In the genomic region with DNA sequence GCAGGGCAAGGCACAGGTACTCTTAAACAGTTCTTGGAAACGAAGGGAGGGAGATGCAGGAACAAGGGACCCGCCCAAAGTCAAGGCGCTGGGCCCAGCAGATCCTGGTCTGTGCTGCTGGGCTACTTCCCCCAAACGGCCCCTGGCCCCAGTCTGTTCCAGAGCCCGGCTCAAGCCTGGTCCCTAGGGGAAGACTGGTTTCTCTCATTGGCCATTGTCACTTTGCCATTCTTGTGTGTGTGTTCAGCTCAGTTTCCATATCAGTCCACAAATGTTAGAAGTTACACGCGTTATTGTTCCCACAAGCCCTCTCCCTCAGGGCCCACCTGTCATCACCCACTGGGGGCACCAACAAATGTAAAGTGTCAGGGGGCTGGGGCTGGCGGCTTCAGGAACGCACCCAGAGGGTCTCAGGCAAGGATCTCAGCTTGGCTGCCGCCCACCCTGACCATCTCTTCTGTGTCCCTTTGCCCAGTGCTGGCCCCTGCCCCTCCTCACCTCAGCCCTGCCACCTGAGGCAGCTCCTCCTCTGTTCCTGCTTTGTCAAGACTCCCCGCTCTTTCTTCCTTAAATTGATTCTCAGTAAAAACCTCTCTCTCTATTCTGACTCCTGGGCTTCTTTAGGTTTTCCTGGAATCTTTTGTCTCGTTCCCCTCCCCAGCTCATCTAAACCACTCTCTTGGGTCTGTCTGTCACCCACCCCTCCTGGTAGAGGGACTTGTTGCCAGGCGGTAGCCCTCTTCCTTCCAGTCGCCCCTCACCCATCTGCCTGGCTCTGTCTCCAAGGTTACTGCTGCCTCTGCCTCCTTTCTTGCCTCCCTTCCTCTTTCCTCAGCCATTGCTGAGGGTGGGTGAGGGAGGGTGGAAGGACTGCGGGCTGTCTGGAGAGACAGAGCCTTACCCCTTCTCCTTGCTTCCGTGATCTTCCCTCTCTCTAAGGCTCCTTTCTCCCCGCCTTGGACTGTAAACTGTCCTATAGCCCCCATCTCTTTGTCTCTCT, we compare ENCODE assay signal across 8 mouse cellular contexts.
DNase-seq lines count a peak whose midpoint lies in the region; ATAC-seq and TF ChIP-seq lines count a peak whose summit lies in the region.

No protein-coding gene starts in this region.

- no peak; the same call in 1 of the 2 replicates for TF ChIP-seq POLR2A in limb, embryonic 14.5 days (IDR thresholded peaks at IDR 0.05; ENCODE audit: borderline replicate concordance, extremely low read depth, insufficient read depth, insufficient read length)

- ATAC-seq in lung, postnatal 0 days, result no peak
- ATAC-seq in forebrain, postnatal 0 days, result peak; percentile 95
- ATAC-seq in limb, embryonic 14.5 days (ENCODE audit: low FRiP score, low read depth), result peak; percentile 70; the same call in 1 of the 2 replicates

- peak overlapping the region; percentile 47 for H3K4me2 ChIP-seq in lung, postnatal 0 days (replicated peaks; ENCODE audit: low read depth, low read length)
- peak overlapping the region; percentile 71 for H3K4me2 ChIP-seq in forebrain, postnatal 0 days (ENCODE audit: low read depth)
- H3K4me2 ChIP-seq in limb, embryonic 14.5 days (replicated peaks; ENCODE audit: low read depth, low read length, severe bottlenecking), result peak overlapping the region; percentile 58

- H3K27me3 ChIP-seq in lung, postnatal 0 days (replicated peaks; ENCODE audit: insufficient read depth, low read length), result no peaks in the 10 kb centered on the region
- no peaks in the 10 kb centered on the region; the same call in 1 of the 2 replicates for H3K27me3 ChIP-seq in forebrain, postnatal 0 days (ENCODE audit: insufficient read depth, low read length)
- peaks cover 7% of the 10 kb centered on the region; the same call in 1 of the 2 replicates for H3K27me3 ChIP-seq in limb, embryonic 14.5 days (ENCODE audit: control insufficient read depth, insufficient read depth, low read length)

- H3K4me3 ChIP-seq in lung, postnatal 0 days (ENCODE audit: low read depth, low read length), result peak overlapping the region; percentile 30
- peak overlapping the region; percentile 46 for H3K4me3 ChIP-seq in forebrain, postnatal 0 days (ENCODE audit: low read depth, low read length)
- peak overlapping the region; percentile 46 for H3K4me3 ChIP-seq in limb, embryonic 14.5 days (replicated peaks; ENCODE audit: low read length)

- no peak for DNase-seq in lung, postnatal 0 days (ENCODE audit: low spot score)
- DNase-seq in lung, postnatal 14 days, result no peak
- peak; percentile 87 for DNase-seq in forebrain, postnatal 0 days
- DNase-seq in limb, embryonic 14.5 days (ENCODE audit: low spot score), result no peak
- DNase-seq in right cerebral cortex, postnatal 10 days (ENCODE audit: low spot score in 2 of 2), result peak; percentile 82 to 87
- no peak for DNase-seq in c-Kit-positive CD71-positive TER-119-positive erythroid progenitor cells, embryonic 14.5 days (ENCODE audit: low spot score)
- no peak for DNase-seq in gastrocnemius, postnatal 14 days
- DNase-seq in T-cell, adult 2 months (ENCODE audit: low spot score), result no peak

- H3K36me3 ChIP-seq in lung, postnatal 0 days (ENCODE audit: insufficient read depth, low read length), result no peaks in the 10 kb centered on the region
- H3K36me3 ChIP-seq in forebrain, postnatal 0 days (ENCODE audit: insufficient read depth), result no peaks in the 10 kb centered on the region
- no peaks in the 10 kb centered on the region for H3K36me3 ChIP-seq in limb, embryonic 14.5 days (ENCODE audit: control insufficient read depth, insufficient read depth, low read length)

- H3K27ac ChIP-seq in lung, postnatal 0 days (ENCODE audit: low read length), result no peak overlapping the region
- H3K27ac ChIP-seq in forebrain, postnatal 0 days (ENCODE audit: low read depth, low read length), result peak overlapping the region; percentile 97
- H3K27ac ChIP-seq in limb, embryonic 14.5 days (replicated peaks; ENCODE audit: low read depth, low read length), result no peak overlapping the region; the same call in 1 of the 2 replicates

- WGBS in lung, postnatal 0 days, result 38% methylated on average over 17 of the region's 17 CpGs
- WGBS in forebrain, postnatal 0 days, result 22% methylated on average over 16 of the region's 17 CpGs
- 28% methylated on average over 17 of the region's 17 CpGs for WGBS in limb, embryonic 14.5 days

- TF ChIP-seq CTCF in lung, postnatal 0 days (IDR thresholded peaks at IDR 0.05), result no peak
- TF ChIP-seq CTCF in forebrain, postnatal 0 days (IDR thresholded peaks at IDR 0.05; ENCODE audit: low read depth), result no peak

- no peaks in the 10 kb centered on the region for H3K9me3 ChIP-seq in lung, postnatal 0 days (ENCODE audit: low read length)
- no peaks in the 10 kb centered on the region for H3K9me3 ChIP-seq in forebrain, postnatal 0 days (ENCODE audit: low read length)
- H3K9me3 ChIP-seq in limb, embryonic 14.5 days (ENCODE audit: control insufficient read depth, low read length), result no peaks in the 10 kb centered on the region

- H3K4me1 ChIP-seq in lung, postnatal 0 days (ENCODE audit: insufficient read depth, low read depth, low read length), result no peaks in the 10 kb centered on the region
- H3K4me1 ChIP-seq in forebrain, postnatal 0 days (ENCODE audit: insufficient read depth), result peaks cover 10% of the 10 kb centered on the region; the same call in 1 of the 2 replicates
- H3K4me1 ChIP-seq in limb, embryonic 14.5 days (ENCODE audit: control insufficient read depth, insufficient read depth, low read length), result peaks cover 3% of the 10 kb centered on the region; the same call in 1 of the 2 replicates

- TF ChIP-seq EP300 in lung, postnatal 0 days (IDR thresholded peaks at IDR 0.05), result no peak

- no peak overlapping the region for H3K9ac ChIP-seq in lung, postnatal 0 days (replicated peaks; ENCODE audit: low read depth)
- peak overlapping the region; percentile 75 for H3K9ac ChIP-seq in forebrain, postnatal 0 days
- H3K9ac ChIP-seq in limb, embryonic 14.5 days (ENCODE audit: low read depth, low read length, severe bottlenecking), result peak overlapping the region; percentile 48

- intact Hi-C loops in gastrocnemius, postnatal 14 days (cut with DNase I; ENCODE audit: low total_unique reads), result no loop called here

Comparison
In these comparisons a context has a peak if more than half of its experiments do, and no peak if none do; other contexts are left out.
1. DNase-seq: peak in forebrain, postnatal 0 days (single experiment) and right cerebral cortex, postnatal 10 days (2 of 2); none in lung, postnatal 0 days (single experiment), lung, postnatal 14 days (single experiment), limb, embryonic 14.5 days (single experiment), c-Kit-positive CD71-positive TER-119-positive erythroid progenitor cells, embryonic 14.5 days (single experiment), gastrocnemius, postnatal 14 days (single experiment) and T-cell, adult 2 months (single experiment).
2. Peak in every context shown above with its lines, with median percentiles within 50 percentile points of each other: H3K4me2 ChIP-seq and H3K4me3 ChIP-seq.